Mouse (Mus musculus): ENCODE data around the gene Usp32. TPM values are rescaled to one million over a fixed set of nuclear protein-coding genes. Genes with fewer than 3 reads are reported as not detected.

The Usp32 gene
- polyA plus RNA-seq, 1 experiment from 2014 or later = 5.0 TPM

GRCm38 (mm10) chr11:85103763-85104162, 36.2 kb downstream of the Usp32 start:
- WGBS = 55% methylated on average over 2 of the region's 2 CpGs

GRCm38 (mm10) chr11:85095116-85095515, 44.8 kb downstream of the Usp32 start:
- no peaks in the 10 kb centered on the region for H3K27me3 ChIP-seq (ENCODE audit: control insufficient read depth, insufficient read depth, low read length)
- no peak overlapping the region for H3K4me2 ChIP-seq (ENCODE audit: low read depth, low read length)
- 64% methylated on average over 5 of the region's 5 CpGs for WGBS
- H3K27ac ChIP-seq (ENCODE audit: low read length) = no peak overlapping the region
- 0 out of 2 replicates have a peak, but pooled peaks cover 4% of the 10 kb centered on the region for H3K36me3 ChIP-seq (ENCODE audit: control insufficient read depth, insufficient read depth, low read length)
- H3K9ac ChIP-seq (ENCODE audit: low read length) = no peak overlapping the region
- no peak overlapping the region for H3K4me3 ChIP-seq (replicated peaks; ENCODE audit: low read length)
- no peaks in the 10 kb centered on the region for H3K9me3 ChIP-seq (replicated peaks; ENCODE audit: control insufficient read depth, low read length)
- no peaks in the 10 kb centered on the region for H3K4me1 ChIP-seq (ENCODE audit: control insufficient read depth, insufficient read depth, low read length)
- ATAC-seq (ENCODE audit: insufficient read depth, low FRiP score) = no peak

More at GRCm38 (mm10) chr11:85103763-85104162, 36.2 kb downstream of the Usp32 start:
- Histone ChIP-seq H3K4me1 (ENCODE audit: control insufficient read depth, insufficient read depth, low read length) (0 out of 2 replicates have a peak, but pooled peaks cover 2% of the 10 kb centered on the region), H3K27ac (ENCODE audit: low read length) (no peak overlapping the region), H3K4me2 (ENCODE audit: low read depth, low read length) (no peak overlapping the region), H3K36me3 (ENCODE audit: control insufficient read depth, insufficient read depth, low read length) (no peaks in the 10 kb centered on the region), H3K27me3 (ENCODE audit: control insufficient read depth, insufficient read depth, low read length) (no peaks in the 10 kb centered on the region), H3K4me3 (replicated peaks; ENCODE audit: low read length) (no peak overlapping the region), H3K9me3 (replicated peaks; ENCODE audit: control insufficient read depth, low read length) (no peaks in the 10 kb centered on the region), H3K9ac (ENCODE audit: low read length) (no peak overlapping the region)
- ATAC-seq (ENCODE audit: insufficient read depth, low FRiP score) = no peak

GRCm38 (mm10) chr11:85086253-85086652, 53.7 kb downstream of the Usp32 start:
- no peak for ATAC-seq (ENCODE audit: insufficient read depth, low FRiP score)
- Histone ChIP-seq H3K27ac (ENCODE audit: low read length) (no peak overlapping the region), H3K4me2 (ENCODE audit: low read depth, low read length) (no peak overlapping the region), H3K27me3 (ENCODE audit: control insufficient read depth, insufficient read depth, low read length) (no peaks in the 10 kb centered on the region), H3K36me3 (ENCODE audit: control insufficient read depth, insufficient read depth, low read length) (no peaks in the 10 kb centered on the region), H3K9ac (ENCODE audit: low read length) (no peak overlapping the region), H3K9me3 (replicated peaks; ENCODE audit: control insufficient read depth, low read length) (no peaks in the 10 kb centered on the region), H3K4me3 (replicated peaks; ENCODE audit: low read length) (no peak overlapping the region), H3K4me1 (ENCODE audit: control insufficient read depth, insufficient read depth, low read length) (no peaks in the 10 kb centered on the region)

GRCm38 (mm10) chr11:85067871-85068270, 72.1 kb downstream of the Usp32 start:
- Histone ChIP-seq H3K4me3 (replicated peaks; ENCODE audit: low read length) (no peak overlapping the region), H3K27me3 (ENCODE audit: control insufficient read depth, insufficient read depth, low read length) (no peaks in the 10 kb centered on the region), H3K36me3 (ENCODE audit: control insufficient read depth, insufficient read depth, low read length) (0 out of 2 replicates have a peak, but pooled peaks cover 3% of the 10 kb centered on the region), H3K4me1 (ENCODE audit: control insufficient read depth, insufficient read depth, low read length) (no peaks in the 10 kb centered on the region), H3K9ac (ENCODE audit: low read length) (no peak overlapping the region), H3K9me3 (replicated peaks; ENCODE audit: control insufficient read depth, low read length) (no peaks in the 10 kb centered on the region), H3K4me2 (ENCODE audit: low read depth, low read length) (no peak overlapping the region), H3K27ac (ENCODE audit: low read length) (no peak overlapping the region)
- no peak for ATAC-seq (ENCODE audit: insufficient read depth, low FRiP score)
- WGBS = 97% methylated on average over 4 of the region's 4 CpGs

- no peak overlapping the region for H3K4me3 ChIP-seq (replicated peaks; ENCODE audit: low read length)
- no peak overlapping the region for H3K9ac ChIP-seq (ENCODE audit: low read length)
- 94% methylated on average over 4 of the region's 4 CpGs for WGBS
- H3K27ac ChIP-seq (ENCODE audit: low read length) = no peak overlapping the region
- H3K27me3 ChIP-seq (ENCODE audit: control insufficient read depth, insufficient read depth, low read length) = no peaks in the 10 kb centered on the region
- ATAC-seq (ENCODE audit: insufficient read depth, low FRiP score) = no peak
- H3K4me1 ChIP-seq (ENCODE audit: control insufficient read depth, insufficient read depth, low read length) = no peaks in the 10 kb centered on the region
- no peaks in the 10 kb centered on the region for H3K9me3 ChIP-seq (replicated peaks; ENCODE audit: control insufficient read depth, low read length)
- H3K36me3 ChIP-seq (ENCODE audit: control insufficient read depth, insufficient read depth, low read length) = no peaks in the 10 kb centered on the region
- no peak overlapping the region for H3K4me2 ChIP-seq (ENCODE audit: low read depth, low read length)
These were observed 81.4 kb downstream of the Usp32 start for GRCm38 (mm10) chr11:85058562-85058961.

GRCm38 (mm10) chr11:85057544-85057943, 82.4 kb downstream of the Usp32 start:
- no peak for ATAC-seq (ENCODE audit: insufficient read depth, low FRiP score)
- H3K36me3 ChIP-seq (ENCODE audit: control insufficient read depth, insufficient read depth, low read length) = no peaks in the 10 kb centered on the region
- no peak overlapping the region for H3K9ac ChIP-seq (ENCODE audit: low read length)
- H3K4me3 ChIP-seq (replicated peaks; ENCODE audit: low read length) = no peak overlapping the region
- H3K27me3 ChIP-seq (ENCODE audit: control insufficient read depth, insufficient read depth, low read length) = no peaks in the 10 kb centered on the region
- WGBS = 100% methylated on average over 1 of the region's 1 CpGs
- no peak overlapping the region for H3K4me2 ChIP-seq (ENCODE audit: low read depth, low read length)
- no peaks in the 10 kb centered on the region for H3K4me1 ChIP-seq (ENCODE audit: control insufficient read depth, insufficient read depth, low read length)
- no peaks in the 10 kb centered on the region for H3K9me3 ChIP-seq (replicated peaks; ENCODE audit: control insufficient read depth, low read length)
- H3K27ac ChIP-seq (ENCODE audit: low read length) = no peak overlapping the region

GRCm38 (mm10) chr11:85056901-85057300, 83.1 kb downstream of the Usp32 start:
- no peak for ATAC-seq (ENCODE audit: insufficient read depth, low FRiP score)
- Histone ChIP-seq H3K4me1 (ENCODE audit: control insufficient read depth, insufficient read depth, low read length) (no peaks in the 10 kb centered on the region), H3K9ac (ENCODE audit: low read length) (no peak overlapping the region), H3K9me3 (replicated peaks; ENCODE audit: control insufficient read depth, low read length) (no peaks in the 10 kb centered on the region), H3K27ac (ENCODE audit: low read length) (no peak overlapping the region), H3K36me3 (ENCODE audit: control insufficient read depth, insufficient read depth, low read length) (no peaks in the 10 kb centered on the region), H3K27me3 (ENCODE audit: control insufficient read depth, insufficient read depth, low read length) (no peaks in the 10 kb centered on the region), H3K4me3 (replicated peaks; ENCODE audit: low read length) (no peak overlapping the region), H3K4me2 (ENCODE audit: low read depth, low read length) (no peak overlapping the region)
- WGBS = 79% methylated on average over 5 of the region's 5 CpGs

GRCm38 (mm10) chr11:85055561-85055960, 84.4 kb downstream of the Usp32 start:
- no peaks in the 10 kb centered on the region for H3K9me3 ChIP-seq (replicated peaks; ENCODE audit: control insufficient read depth, low read length)
- H3K4me2 ChIP-seq (ENCODE audit: low read depth, low read length) = no peak overlapping the region
- H3K36me3 ChIP-seq (ENCODE audit: control insufficient read depth, insufficient read depth, low read length) = no peaks in the 10 kb centered on the region
- no peaks in the 10 kb centered on the region for H3K4me1 ChIP-seq (ENCODE audit: control insufficient read depth, insufficient read depth, low read length)
- ATAC-seq (ENCODE audit: insufficient read depth, low FRiP score) = no peak
- H3K4me3 ChIP-seq (replicated peaks; ENCODE audit: low read length) = no peak overlapping the region
- no peaks in the 10 kb centered on the region for H3K27me3 ChIP-seq (ENCODE audit: control insufficient read depth, insufficient read depth, low read length)
- WGBS = 88% methylated on average over 2 of the region's 2 CpGs
- no peak overlapping the region for H3K27ac ChIP-seq (ENCODE audit: low read length)
- no peak overlapping the region for H3K9ac ChIP-seq (ENCODE audit: low read length)

- Histone ChIP-seq H3K9ac (ENCODE audit: low read length) (no peak overlapping the region), H3K27me3 (ENCODE audit: control insufficient read depth, insufficient read depth, low read length) (no peaks in the 10 kb centered on the region), H3K4me3 (replicated peaks; ENCODE audit: low read length) (no peak overlapping the region), H3K27ac (ENCODE audit: low read length) (no peak overlapping the region), H3K4me1 (ENCODE audit: control insufficient read depth, insufficient read depth, low read length) (no peaks in the 10 kb centered on the region), H3K36me3 (ENCODE audit: control insufficient read depth, insufficient read depth, low read length) (no peaks in the 10 kb centered on the region), H3K9me3 (replicated peaks; ENCODE audit: control insufficient read depth, low read length) (no peaks in the 10 kb centered on the region), H3K4me2 (ENCODE audit: low read depth, low read length) (no peak overlapping the region)
- no peak for ATAC-seq (ENCODE audit: insufficient read depth, low FRiP score)
- 92% methylated on average over 3 of the region's 3 CpGs for WGBS
These were observed 100.7 kb downstream of the Usp32 start for GRCm38 (mm10) chr11:85039256-85039655.

GRCm38 (mm10) chr11:85013121-85013520, 126.8 kb downstream of the Usp32 start:
- ATAC-seq (ENCODE audit: insufficient read depth, low FRiP score) = no peak
- Histone ChIP-seq H3K4me1 (ENCODE audit: control insufficient read depth, insufficient read depth, low read length) (no peaks in the 10 kb centered on the region), H3K27me3 (ENCODE audit: control insufficient read depth, insufficient read depth, low read length) (no peaks in the 10 kb centered on the region), H3K27ac (ENCODE audit: low read length) (no peak overlapping the region), H3K9me3 (replicated peaks; ENCODE audit: control insufficient read depth, low read length) (no peaks in the 10 kb centered on the region), H3K9ac (ENCODE audit: low read length) (no peak overlapping the region), H3K36me3 (ENCODE audit: control insufficient read depth, insufficient read depth, low read length) (0 out of 2 replicates have a peak, but pooled peaks cover 3% of the 10 kb centered on the region), H3K4me3 (replicated peaks; ENCODE audit: low read length) (no peak overlapping the region), H3K4me2 (ENCODE audit: low read depth, low read length) (no peak overlapping the region)
